Mouse (Mus musculus): Measurements from ENCODE around the gene Slc36a2. TPM values are rescaled to one million over a fixed set of nuclear protein-coding genes. Genes with fewer than 3 reads are reported as not detected.
"Not testable (repeated sequence)": the region's sequence is repeated elsewhere in the genome, so short reads cannot be mapped to it uniquely, and the experiment has no call there.

Gene Slc36a2
- total RNA-seq, 2 experiments from 2014 or later: 0.35 TPM; not detected in 1

GRCm38 (mm10) chr11:55134407-55134806, 50.5 kb downstream of the Slc36a2 start:
- no peak for DNase-seq (ENCODE audit: low spot score in 2 of 2)

- no peak for DNase-seq (ENCODE audit: low spot score in 2 of 2)
Observed at GRCm38 (mm10) chr11:55133204-55133603, 51.7 kb downstream of the Slc36a2 start.

- DNase-seq (ENCODE audit: low spot score in 2 of 2): no peak
Observed at GRCm38 (mm10) chr11:55131946-55132345, 52.9 kb downstream of the Slc36a2 start.

GRCm38 (mm10) chr11:55131077-55131742, 53.7 kb downstream of the Slc36a2 start:
- DNase-seq (ENCODE audit: low spot score in 2 of 2): no peak

- DNase-seq (ENCODE audit: low spot score in 2 of 2): no peak
Observed at GRCm38 (mm10) chr11:55128411-55128810, 56.5 kb downstream of the Slc36a2 start.

GRCm38 (mm10) chr11:55127937-55128336, 56.9 kb downstream of the Slc36a2 start:
- DNase-seq (ENCODE audit: low spot score in 2 of 2): peak in 1 of 2 experiments; percentile 15

GRCm38 (mm10) chr11:55126663-55127062, 58.2 kb downstream of the Slc36a2 start:
- DNase-seq (ENCODE audit: low spot score in 2 of 2): no peak

GRCm38 (mm10) chr11:55121430-55121829, 63.4 kb downstream of the Slc36a2 start:
- DNase-seq (ENCODE audit: low spot score in 2 of 2): no peak

GRCm38 (mm10) chr11:55120821-55121271, 64.0 kb downstream of the Slc36a2 start:
- DNase-seq (ENCODE audit: low spot score in 2 of 2): no peak

- no peak for DNase-seq (ENCODE audit: low spot score in 2 of 2)
Observed at GRCm38 (mm10) chr11:55120279-55120678, 64.6 kb downstream of the Slc36a2 start.

- no peak for DNase-seq (ENCODE audit: low spot score in 2 of 2)
Observed at GRCm38 (mm10) chr11:55117031-55117430, 67.8 kb downstream of the Slc36a2 start.

- no peak for DNase-seq (ENCODE audit: low spot score in 2 of 2)
Observed at GRCm38 (mm10) chr11:55116004-55116403, 68.9 kb downstream of the Slc36a2 start.

- no peak for DNase-seq (ENCODE audit: low spot score in 2 of 2)
Observed at GRCm38 (mm10) chr11:55114291-55114690, 70.6 kb downstream of the Slc36a2 start.

- DNase-seq (ENCODE audit: low spot score in 2 of 2): not testable (repeated sequence)
Observed at GRCm38 (mm10) chr11:55113861-55114250, 71.0 kb downstream of the Slc36a2 start.

GRCm38 (mm10) chr11:55113209-55113860, 71.5 kb downstream of the Slc36a2 start:
- DNase-seq (ENCODE audit: low spot score in 2 of 2): no peak

- no peak for DNase-seq (ENCODE audit: low spot score in 2 of 2)
Observed at GRCm38 (mm10) chr11:55110566-55111169, 74.2 kb downstream of the Slc36a2 start.

- no peak for DNase-seq (ENCODE audit: low spot score in 2 of 2)
Observed at GRCm38 (mm10) chr11:55109521-55110300, 75.2 kb downstream of the Slc36a2 start.

Measured in left cerebral cortex, adult 18-20 months (tissue).